Mouse (Mus musculus): ENCODE data around the gene Olfr125.

Gene Olfr125

GRCm38 (mm10) chr17:37832649-37833048 lies at the start of gene Olfr125:
Olfr125 (plus strand) TSS chr17:37832949.
- no peak for DNase-seq

DNA sequence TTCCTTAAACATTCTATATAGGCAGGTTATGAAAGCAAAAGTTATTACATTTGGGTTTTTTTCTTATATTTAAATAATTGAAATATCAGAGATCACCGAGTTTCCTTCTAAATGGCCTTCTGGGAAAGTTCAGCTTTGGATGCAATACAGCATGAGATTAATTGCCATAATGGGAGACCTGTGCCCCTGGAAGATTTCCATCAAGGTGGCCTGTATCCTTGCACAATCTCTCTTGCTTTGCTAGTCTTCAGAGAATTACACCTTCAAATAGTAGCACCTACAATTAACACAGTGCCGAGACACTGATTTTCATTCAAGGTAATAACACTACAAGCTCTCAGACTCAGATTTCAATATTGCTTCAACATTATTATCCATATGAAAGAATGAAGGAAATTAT lies 39.5 kb upstream of the Olfr125 start, which contains the start of gene Olfr123:
Gene Olfr123, plus strand, starts transcription at position 301 of the 400 bp plus-strand sequence.
- no peak for DNase-seq

DNA sequence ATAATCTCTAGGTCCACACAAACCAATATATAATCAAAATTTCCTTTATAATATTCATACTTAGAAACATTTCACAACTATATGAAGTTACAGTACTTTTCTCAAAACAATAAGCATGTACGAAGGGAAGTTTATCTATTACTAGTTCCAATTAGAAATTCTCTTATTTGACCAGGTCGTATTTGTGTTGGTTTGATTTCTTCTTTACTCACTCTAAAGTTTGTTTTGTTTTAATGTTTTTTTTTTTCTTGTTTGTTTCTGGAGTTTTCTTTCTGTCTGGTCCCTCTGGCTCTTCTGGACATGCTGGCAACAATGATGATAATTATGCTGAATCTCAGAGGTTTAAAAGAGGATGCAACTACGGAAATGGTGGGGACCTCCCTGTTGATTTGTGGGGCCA lies 33.2 kb upstream of the Olfr125 start, which contains the start of gene Olfr124:
Gene Olfr124, plus strand, starts transcription at position 301 of the 400 bp plus-strand sequence.
- no peak for DNase-seq

GRCm38 (mm10) chr17:37847183-37847582 lies 14.4 kb downstream of the Olfr125 start, which contains the start of gene Olfr126:
Olfr126 (plus strand) TSS chr17:37847483.
- DNase-seq = no peak

GRCm38 (mm10) chr17:37863901-37864300 lies 31.2 kb downstream of the Olfr125 start:
- no peak for DNase-seq

GRCm38 (mm10) chr17:37869676-37870205 lies 37.0 kb downstream of the Olfr125 start:
- peak in 1 of 2 experiments; percentile 0 for DNase-seq

- DNase-seq = no peak
Observed at GRCm38 (mm10) chr17:37873830-37874229, 41.1 kb downstream of the Olfr125 start.
